Comparison of ENCODE assay signal across 8 mouse cellular contexts in genomic region chr5:100846599-100846920, GRCm38 (mm10). TPM values are rescaled to one million over a fixed set of nuclear protein-coding genes. Genes with fewer than 3 reads are reported as not detected.
DNase-seq lines count a peak whose midpoint lies in the region; ATAC-seq and TF ChIP-seq lines count a peak whose summit lies in the region.

No protein-coding gene starts in this region.

- H3K4me2 ChIP-seq in limb, embryonic 11.5 days (ENCODE audit: low read depth, severe bottlenecking), result peak overlapping the region; percentile 99

- WGBS in limb, embryonic 11.5 days, result under 1% methylated on average over 22 of the region's 22 CpGs
- under 1% methylated on average over 22 of the region's 22 CpGs for WGBS in olfactory bulb, adult 2 months

- peak overlapping the region; percentile 53; the same call in 1 of the 2 replicates for H3K9ac ChIP-seq in limb, embryonic 11.5 days (ENCODE audit: low read length)

- ATAC-seq in erythroblast, adult 5-6 weeks (replicated peaks; ENCODE audit: low FRiP score, poor library complexity, severe bottlenecking), result no peak
- ATAC-seq in limb, embryonic 11.5 days (ENCODE audit: insufficient number of reproducible peaks, low FRiP score, low TSS enrichment, low read depth), result no peak
- no peak for ATAC-seq in erythroid progenitor cell, adult 5-6 weeks (replicated peaks; ENCODE audit: low FRiP score, poor library complexity, severe bottlenecking)

- TF ChIP-seq CTCF in olfactory bulb, adult 2 months (IDR thresholded peaks at IDR 0.05; ENCODE audit: insufficient read depth, low read depth, low read length), result no peak

- TF ChIP-seq POLR2A in olfactory bulb, adult 2 months (IDR thresholded peaks at IDR 0.05; ENCODE audit: insufficient read depth, low read depth, low read length), result no peak

- H3K36me3 ChIP-seq in erythroblast, embryonic 14.5 days (ENCODE audit: control insufficient read depth), result no peaks in the 10 kb centered on the region
- H3K36me3 ChIP-seq in limb, embryonic 11.5 days (ENCODE audit: control insufficient read depth, insufficient read depth, low read length), result no peaks in the 10 kb centered on the region

- peak overlapping the region; percentile 54 for H3K4me3 ChIP-seq in erythroblast, embryonic 14.5 days (replicated peaks)
- H3K4me3 ChIP-seq in limb, embryonic 11.5 days (ENCODE audit: low read depth, low read length), result peak overlapping the region; percentile 60
- peak overlapping the region; percentile 49 for H3K4me3 ChIP-seq in olfactory bulb, adult 2 months (ENCODE audit: insufficient read depth, low read depth, low read length)

- H3K4me1 ChIP-seq in erythroblast, embryonic 14.5 days (ENCODE audit: control insufficient read depth), result peaks cover 10% of the 10 kb centered on the region
- peaks cover 4% of the 10 kb centered on the region; the same call in 1 of the 2 replicates for H3K4me1 ChIP-seq in limb, embryonic 11.5 days (ENCODE audit: control insufficient read depth, insufficient read depth, low read length)
- H3K4me1 ChIP-seq in olfactory bulb, adult 2 months (ENCODE audit: control insufficient read depth, insufficient read depth, low read length), result peaks cover 10% of the 10 kb centered on the region

- peaks cover 56% of the 10 kb centered on the region for H3K27me3 ChIP-seq in erythroblast, embryonic 14.5 days (ENCODE audit: control insufficient read depth)
- H3K27me3 ChIP-seq in limb, embryonic 11.5 days (ENCODE audit: control insufficient read depth, insufficient read depth, low read length), result peaks cover 24% of the 10 kb centered on the region

- peaks cover 3% of the 10 kb centered on the region; the same call in 1 of the 2 replicates for H3K9me3 ChIP-seq in erythroblast, embryonic 14.5 days (ENCODE audit: control insufficient read depth, low read length)
- no peaks in the 10 kb centered on the region for H3K9me3 ChIP-seq in limb, embryonic 11.5 days (ENCODE audit: control insufficient read depth, low read length)

- peak; percentile 17 for DNase-seq in ovary, postnatal 14 days (ENCODE audit: low spot score)
- DNase-seq in ovary, postnatal 36 days (ENCODE audit: low spot score), result no peak
- DNase-seq in limb, embryonic 11.5 days (ENCODE audit: low spot score), result peak; percentile 63
- DNase-seq in B cell, adult 2 months, result no peak

- H3K27ac ChIP-seq in limb, embryonic 11.5 days (replicated peaks; ENCODE audit: low read depth, low read length), result no peak overlapping the region
- H3K27ac ChIP-seq in olfactory bulb, adult 2 months (ENCODE audit: insufficient read depth, low read depth, low read length), result no peak overlapping the region

RNA-seq across cellular contexts. Expression of gene Gpat3, which starts 1.0 kb away (rescaled TPM):
- not detected in 2 replicates for polyA plus RNA-seq in erythroblast, embryonic 14.5 days (2012)
- total RNA-seq in erythroblast, adult 5-6 weeks (2015; ENCODE audit: low replicate concordance), result 0.58 TPM in 1 of 2 replicates, not detected in the other
- total RNA-seq in erythroblast, adult 5-6 weeks (2017; ENCODE audit: low replicate concordance), result 0.56 and 1.0 TPM in 2 replicates
- 0.40 and 0.45 TPM in 2 replicates for polyA plus RNA-seq in limb, embryonic 11.5 days (2014; fragmentation: Nextera tagmentation; extraction: Ambion mirVana)
- not detected in 2 replicates for polyA plus RNA-seq in olfactory bulb, adult 2 months (2012; ENCODE audit: insufficient read depth, insufficient read length, low replicate concordance, missing spikeins)
- 1.8 and 7.1 TPM in 2 replicates for total RNA-seq in erythroid progenitor cell, adult 5-6 weeks (2015; ENCODE audit: low replicate concordance)
- total RNA-seq in erythroid progenitor cell, adult 5-6 weeks (2017; ENCODE audit: low replicate concordance), result 3.0 and 4.1 TPM in 2 replicates

RNA-seq across cellular contexts. Expression of gene Abraxas1, which starts 25.8 kb away (rescaled TPM):
- polyA plus RNA-seq in erythroblast, embryonic 14.5 days (2012), result 0.16 and 0.44 TPM in 2 replicates
- total RNA-seq in erythroblast, adult 5-6 weeks (2015; ENCODE audit: low replicate concordance), result 1.3 and 3.1 TPM in 2 replicates
- total RNA-seq in erythroblast, adult 5-6 weeks (2017; ENCODE audit: low replicate concordance), result 10.5 and 12.9 TPM in 2 replicates
- polyA plus RNA-seq in limb, embryonic 11.5 days (2014; fragmentation: Nextera tagmentation; extraction: Ambion mirVana), result 31.1 and 31.2 TPM in 2 replicates
- not detected in 2 replicates for polyA plus RNA-seq in olfactory bulb, adult 2 months (2012; ENCODE audit: insufficient read depth, insufficient read length, low replicate concordance, missing spikeins)
- total RNA-seq in erythroid progenitor cell, adult 5-6 weeks (2015; ENCODE audit: low replicate concordance), result 8.6 and 12.6 TPM in 2 replicates
- total RNA-seq in erythroid progenitor cell, adult 5-6 weeks (2017; ENCODE audit: low replicate concordance), result 11.2 and 22.4 TPM in 2 replicates

RNA-seq across cellular contexts. Expression of gene Mrps18c, which starts 48.1 kb away (rescaled TPM):
- polyA plus RNA-seq in erythroblast, embryonic 14.5 days (2012), result 1.7 and 2.3 TPM in 2 replicates
- total RNA-seq in erythroblast, adult 5-6 weeks (2015; ENCODE audit: low replicate concordance), result 15.8 and 24.9 TPM in 2 replicates
- total RNA-seq in erythroblast, adult 5-6 weeks (2017; ENCODE audit: low replicate concordance), result 26.3 and 36.8 TPM in 2 replicates
- 191 and 199 TPM in 2 replicates for polyA plus RNA-seq in limb, embryonic 11.5 days (2014; fragmentation: Nextera tagmentation; extraction: Ambion mirVana)
- polyA plus RNA-seq in olfactory bulb, adult 2 months (2012; ENCODE audit: insufficient read depth, insufficient read length, low replicate concordance, missing spikeins), result not detected in 2 replicates
- 40.2 and 119 TPM in 2 replicates for total RNA-seq in erythroid progenitor cell, adult 5-6 weeks (2015; ENCODE audit: low replicate concordance)
- total RNA-seq in erythroid progenitor cell, adult 5-6 weeks (2017; ENCODE audit: low replicate concordance), result 31.3 and 92.2 TPM in 2 replicates

RNA-seq across cellular contexts. Expression of gene Helq, which starts 48.2 kb away (rescaled TPM):
- polyA plus RNA-seq in erythroblast, embryonic 14.5 days (2012), result 1.5 and 2.1 TPM in 2 replicates
- 9.0 and 34.6 TPM in 2 replicates for total RNA-seq in erythroblast, adult 5-6 weeks (2015; ENCODE audit: low replicate concordance)
- 10.7 and 25.5 TPM in 2 replicates for total RNA-seq in erythroblast, adult 5-6 weeks (2017; ENCODE audit: low replicate concordance)
- polyA plus RNA-seq in limb, embryonic 11.5 days (2014; fragmentation: Nextera tagmentation; extraction: Ambion mirVana), result 25.3 and 27.6 TPM in 2 replicates
- polyA plus RNA-seq in olfactory bulb, adult 2 months (2012; ENCODE audit: insufficient read depth, insufficient read length, low replicate concordance, missing spikeins), result not detected in 2 replicates
- 18.4 and 45.3 TPM in 2 replicates for total RNA-seq in erythroid progenitor cell, adult 5-6 weeks (2015; ENCODE audit: low replicate concordance)
- total RNA-seq in erythroid progenitor cell, adult 5-6 weeks (2017; ENCODE audit: low replicate concordance), result 19.7 and 40.6 TPM in 2 replicates

Comparison
In these comparisons a context has a peak if more than half of its experiments do, and no peak if none do; other contexts are left out.
1. DNase-seq: peak in ovary, postnatal 14 days (single experiment) and limb, embryonic 11.5 days (single experiment); none in ovary, postnatal 36 days (single experiment) and B cell, adult 2 months (0 of 2).
2. RNA of gene Mrps18c, which starts 48.1 kb away (polyA plus RNA-seq): 191 to 199 TPM in limb, embryonic 11.5 days; 1.7 to 2.3 TPM in erythroblast, embryonic 14.5 days and not detected in olfactory bulb, adult 2 months; every median in the first group is over 10 times any median in the second.
3. Peak in every context shown above with its lines, with median percentiles within 50 percentile points of each other: H3K4me3 ChIP-seq.